Comparison of ENCODE assay signal across 11 mouse cellular contexts in genomic region chr8:124569100-124569499, GRCm38 (mm10). TPM values are rescaled to one million over a fixed set of nuclear protein-coding genes. Genes with fewer than 3 reads are reported as not detected.
DNase-seq lines count a peak whose midpoint lies in the region; ATAC-seq and TF ChIP-seq lines count a peak whose summit lies in the region.
"Had no signal": no experiment of that assay in that cellular context is flagged by ENCODE, and none has a peak within 500 bp of the region (broad histone marks: within the 10 kb centered on the region; RNA-seq: fewer than 3 reads in every experiment).

No protein-coding gene starts in this region.

- peak overlapping the region; percentile 13 for H3K4me3 ChIP-seq in cerebellum, adult 2 months (replicated peaks; ENCODE audit: insufficient read depth, low read depth, low read length)
- H3K4me3 ChIP-seq in kidney, adult 2 months (ENCODE audit: insufficient read depth, low read depth, low read length), result no peak overlapping the region
- H3K4me3 ChIP-seq in liver, embryonic 11.5 days (ENCODE audit: low read depth, low read length), result no peak overlapping the region
- H3K4me3 ChIP-seq: forebrain, embryonic 12.5 days had no signal

- no peak for ATAC-seq in liver, embryonic 11.5 days (replicated peaks; ENCODE audit: low FRiP score)
- no peak for ATAC-seq in megakaryocyte-erythroid progenitor cell, adult 5-6 weeks (replicated peaks; ENCODE audit: low FRiP score, low TSS enrichment, poor library complexity, severe bottlenecking)

- H3K27ac ChIP-seq in cerebellum, adult 2 months (ENCODE audit: insufficient read depth, low read length), result peak overlapping the region; percentile 43; the same call in 1 of the 2 replicates
- no peak overlapping the region for H3K27ac ChIP-seq in kidney, adult 2 months (ENCODE audit: insufficient read depth, low read depth, low read length)
- no peak overlapping the region for H3K27ac ChIP-seq in liver, embryonic 11.5 days (ENCODE audit: low read depth, low read length)
- H3K27ac ChIP-seq: forebrain, embryonic 12.5 days had no signal

- H3K9ac ChIP-seq in liver, embryonic 11.5 days (ENCODE audit: low read depth, low read length), result no peak overlapping the region
- H3K9ac ChIP-seq: forebrain, embryonic 12.5 days had no signal

- H3K4me2 ChIP-seq in liver, embryonic 11.5 days, result peak overlapping the region; percentile 28
- H3K4me2 ChIP-seq: forebrain, embryonic 12.5 days had no signal

- 48% methylated on average over 2 of the region's 2 CpGs for WGBS in cerebellum, adult 2 months
- WGBS in kidney, adult 2 months, result 67% methylated on average over 2 of the region's 2 CpGs
- 60% methylated on average over 2 of the region's 2 CpGs for WGBS in liver, embryonic 11.5 days

- H3K9me3 ChIP-seq in liver, embryonic 11.5 days (ENCODE audit: control insufficient read depth, low read length), result no peaks in the 10 kb centered on the region
- H3K9me3 ChIP-seq: forebrain, embryonic 12.5 days had no signal

- TF ChIP-seq POLR2A in cerebellum, adult 2 months (IDR thresholded peaks at IDR 0.05; ENCODE audit: borderline replicate concordance, insufficient read depth, low read length), result no peak
- no peak for TF ChIP-seq POLR2A in kidney, adult 2 months (IDR thresholded peaks at IDR 0.05; ENCODE audit: low read depth, low read length)

- H3K36me3 ChIP-seq in kidney, adult 2 months (ENCODE audit: control insufficient read depth, insufficient read depth, low read length), result no peaks in the 10 kb centered on the region
- no peaks in the 10 kb centered on the region for H3K36me3 ChIP-seq in liver, embryonic 11.5 days (ENCODE audit: control insufficient read depth, insufficient read depth, low read length)
- H3K36me3 ChIP-seq: forebrain, embryonic 12.5 days had no signal

- TF ChIP-seq CTCF in cerebellum, adult 2 months (IDR thresholded peaks at IDR 0.05; ENCODE audit: borderline replicate concordance, insufficient read depth, low read depth, low read length), result no peak
- no peak for TF ChIP-seq CTCF in kidney, adult 2 months (conservative IDR thresholded peaks at IDR 0.05; ENCODE audit: insufficient read depth, insufficient read length, low read depth, low read length)

- peak in 1 of 2 experiments; percentile 60 for DNase-seq in cerebellum, adult 2 months
- DNase-seq in cerebellum, postnatal 25 days, result no peak
- DNase-seq in kidney, adult 2 months, result peak; percentile 8
- DNase-seq in kidney, postnatal 4 days, result no peak
- peak; percentile 77 for DNase-seq in Muller cell, postnatal 12 days (ENCODE audit: inconsistent ontology term)
- no peak for DNase-seq in liver, embryonic 11.5 days (ENCODE audit: low spot score)
- no peak for DNase-seq in spleen, adult 12 weeks (ENCODE audit: low spot score)

- no peaks in the 10 kb centered on the region for H3K27me3 ChIP-seq in cerebellum, adult 2 months (ENCODE audit: control insufficient read depth, insufficient read depth, low read length)
- no peaks in the 10 kb centered on the region for H3K27me3 ChIP-seq in kidney, adult 2 months (replicated peaks; ENCODE audit: control insufficient read depth, insufficient read depth, low read length)
- H3K27me3 ChIP-seq in liver, embryonic 11.5 days (replicated peaks; ENCODE audit: control insufficient read depth, insufficient read depth, low read length), result no peaks in the 10 kb centered on the region
- H3K27me3 ChIP-seq: forebrain, embryonic 12.5 days had no signal

- peaks cover 41% of the 10 kb centered on the region for H3K4me1 ChIP-seq in cerebellum, adult 2 months (ENCODE audit: control insufficient read depth, insufficient read depth, low read length)
- peaks cover 13% of the 10 kb centered on the region; the same call in 1 of the 2 replicates for H3K4me1 ChIP-seq in kidney, adult 2 months (ENCODE audit: control insufficient read depth, insufficient read depth, low read length)
- 0 out of 2 replicates have a peak, but pooled peaks cover 2% of the 10 kb centered on the region for H3K4me1 ChIP-seq in liver, embryonic 11.5 days (replicated peaks; ENCODE audit: control insufficient read depth, insufficient read depth, low read length)

RNA-seq across cellular contexts. Expression of gene Agt, which starts 0.4 kb away (rescaled TPM):
- 125 and 129 TPM in 2 replicates for polyA plus RNA-seq in cerebellum, adult 2 months (2012; rRNA removed)
- polyA plus RNA-seq in kidney, adult 2 months (2012; rRNA removed), result 91.6 and 136 TPM in 2 replicates
- polyA plus RNA-seq in liver, embryonic 11.5 days (2014; fragmentation: Nextera tagmentation; extraction: Ambion mirVana), result 14.5 and 15.2 TPM in 2 replicates
- not detected in 2 replicates for total RNA-seq in megakaryocyte-erythroid progenitor cell, adult 5-6 weeks (2014; fragmentation: Nextera tagmentation)
- not detected in 2 replicates for total RNA-seq in megakaryocyte-erythroid progenitor cell, adult 5-6 weeks (2017)
- polyA plus RNA-seq: forebrain, embryonic 12.5 days had no signal

RNA-seq across cellular contexts. Expression of gene Capn9, which starts 6.8 kb away (rescaled TPM):
- 0.06 and 0.08 TPM in 2 replicates for polyA plus RNA-seq in cerebellum, adult 2 months (2012; rRNA removed)
- not detected in 2 replicates for polyA plus RNA-seq in kidney, adult 2 months (2012; rRNA removed)
- polyA plus RNA-seq in liver, embryonic 11.5 days (2014; fragmentation: Nextera tagmentation; extraction: Ambion mirVana), result not detected in 2 replicates
- total RNA-seq in megakaryocyte-erythroid progenitor cell, adult 5-6 weeks (2014; fragmentation: Nextera tagmentation), result not detected in 2 replicates
- total RNA-seq in megakaryocyte-erythroid progenitor cell, adult 5-6 weeks (2017), result not detected in 2 replicates
- total RNA-seq: adrenal gland, postnatal 14 days had no signal
- polyA plus RNA-seq: neural tube, embryonic 11.5 days had no signal

RNA-seq across cellular contexts. Expression of gene Cog2, which starts 48.5 kb away (rescaled TPM):
- 38.4 and 40.7 TPM in 2 replicates for polyA plus RNA-seq in cerebellum, adult 2 months (2012; rRNA removed)
- polyA plus RNA-seq in kidney, adult 2 months (2012; rRNA removed), result 21.2 and 21.3 TPM in 2 replicates
- 29.5 and 34.0 TPM in 2 replicates for polyA plus RNA-seq in liver, embryonic 11.5 days (2014; fragmentation: Nextera tagmentation; extraction: Ambion mirVana)
- total RNA-seq in megakaryocyte-erythroid progenitor cell, adult 5-6 weeks (2014; fragmentation: Nextera tagmentation), result 22.5 and 23.8 TPM in 2 replicates
- total RNA-seq in megakaryocyte-erythroid progenitor cell, adult 5-6 weeks (2017), result 24.5 and 34.1 TPM in 2 replicates

Comparison
In these comparisons a context has a peak if more than half of its experiments do, and no peak if none do; other contexts are left out.
1. DNase-seq: peak in kidney, adult 2 months (single experiment) and Muller cell, postnatal 12 days (single experiment); none in cerebellum, postnatal 25 days (0 of 2), kidney, postnatal 4 days (0 of 2), liver, embryonic 11.5 days (single experiment) and spleen, adult 12 weeks (single experiment).